Mouse (Mus musculus) cerebellum, adult 9-10 months (tissue): ENCODE data around the gene Tmed4.
"Not testable (repeated sequence)": the region's sequence is repeated elsewhere in the genome, so short reads cannot be mapped to it uniquely, and the experiment has no call there.

Experiments
- DNase-seq: peaks from one replicate; pipeline ENCODE4 v3.0.0; 2022

The Tmed4 gene

DNA sequence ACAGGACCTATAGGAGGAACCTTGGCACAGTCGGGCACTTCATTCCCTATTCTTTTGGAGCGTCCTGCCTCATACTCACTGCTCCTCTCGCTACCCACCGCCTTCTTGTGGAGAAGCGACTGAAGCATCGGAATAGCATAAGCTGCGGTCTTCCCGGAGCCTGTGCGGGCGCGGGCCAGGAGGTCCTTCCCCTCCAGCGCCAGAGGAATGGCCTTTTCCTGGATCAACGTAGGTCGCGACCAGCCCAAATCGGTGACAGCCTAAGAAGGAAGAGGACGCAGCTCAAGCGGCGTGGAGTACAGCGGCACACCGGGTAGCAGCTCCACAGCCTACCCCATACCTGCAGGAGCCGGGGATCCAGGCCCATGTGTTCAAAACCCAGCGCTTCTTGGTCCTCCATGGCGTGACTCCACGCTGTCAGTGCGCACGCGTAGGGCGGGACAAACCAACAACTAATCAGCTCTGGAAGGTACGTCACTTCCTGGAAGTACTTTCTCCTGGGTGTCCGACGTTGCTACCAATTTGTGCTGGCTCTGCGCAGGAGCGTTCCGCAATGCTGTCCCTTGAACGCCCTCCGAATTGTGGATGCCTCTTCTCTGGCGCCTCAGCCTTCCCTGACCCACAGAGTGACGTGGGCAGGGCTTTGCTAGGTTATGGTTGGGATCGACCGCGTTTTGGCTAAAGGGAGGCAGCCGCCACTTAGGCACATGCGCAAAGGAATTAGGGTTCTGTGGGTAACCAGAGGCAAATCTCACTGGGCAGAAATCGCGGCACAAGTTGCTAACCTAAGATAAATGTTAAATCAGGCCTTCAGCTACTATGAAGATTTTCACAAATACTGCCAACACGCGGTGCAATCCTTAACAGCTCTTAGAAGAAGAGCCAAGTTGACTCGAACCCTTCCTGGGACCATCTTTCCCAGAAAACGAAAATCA is 7.1 kb downstream of the Tmed4 start, which contains the start of gene Ddx56:
Gene Ddx56 (minus strand): TSS at position 453 of the 935 bp plus-strand sequence.
- peak; percentile 97 for DNase-seq

DNA sequence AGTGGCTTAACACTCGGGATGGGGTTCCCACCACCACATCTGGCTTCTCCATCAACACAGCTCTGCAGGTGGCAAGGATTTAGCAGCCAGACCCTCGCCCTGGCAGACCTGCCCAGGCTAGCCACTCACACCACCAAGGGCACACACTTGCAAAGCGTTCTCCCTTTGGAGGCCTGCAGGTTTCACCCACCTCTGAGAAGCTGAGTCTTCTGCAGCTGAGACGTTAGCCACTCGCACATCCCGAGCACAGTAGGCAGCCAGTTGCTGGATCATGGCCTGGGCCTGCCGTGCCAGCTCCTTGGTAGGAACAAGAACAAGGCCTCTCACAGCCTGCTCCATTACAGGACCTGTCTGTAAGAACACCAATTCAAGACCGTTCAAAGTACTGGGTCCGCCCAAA is 8.0 kb downstream of the Tmed4 start:
- no peak for DNase-seq

DNA sequence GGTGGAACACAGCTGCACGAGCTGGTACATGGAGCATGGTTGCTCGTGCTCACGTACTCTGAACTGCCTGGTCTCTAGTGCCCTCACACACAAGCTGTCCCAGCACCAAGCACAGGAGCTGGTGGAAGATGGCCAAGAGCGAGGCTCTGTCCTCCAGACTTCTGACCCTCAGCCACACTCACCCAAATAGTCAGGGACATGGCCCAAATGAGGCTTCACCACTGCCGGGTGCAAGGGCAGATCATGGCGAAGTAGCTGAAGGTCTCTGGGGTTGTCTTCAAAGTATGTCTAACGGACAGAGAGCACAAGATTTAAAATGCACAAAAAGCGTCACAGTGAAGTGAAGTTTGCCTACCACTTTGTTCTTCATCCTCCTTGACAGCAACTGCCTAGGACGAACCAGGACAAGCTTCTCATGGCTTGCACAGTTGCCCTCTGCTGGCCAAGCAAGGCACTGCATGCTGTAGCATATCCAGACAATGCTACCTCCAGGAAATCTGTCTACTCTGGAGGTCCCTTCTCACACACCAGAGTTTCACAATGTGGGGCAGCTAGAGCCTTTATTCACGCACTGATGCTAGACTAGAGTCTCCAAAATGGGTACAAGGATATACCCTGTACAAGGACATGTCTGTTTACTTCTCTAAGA is 13.1 kb downstream of the Tmed4 start:
- DNase-seq = peak; percentile 73

DNA sequence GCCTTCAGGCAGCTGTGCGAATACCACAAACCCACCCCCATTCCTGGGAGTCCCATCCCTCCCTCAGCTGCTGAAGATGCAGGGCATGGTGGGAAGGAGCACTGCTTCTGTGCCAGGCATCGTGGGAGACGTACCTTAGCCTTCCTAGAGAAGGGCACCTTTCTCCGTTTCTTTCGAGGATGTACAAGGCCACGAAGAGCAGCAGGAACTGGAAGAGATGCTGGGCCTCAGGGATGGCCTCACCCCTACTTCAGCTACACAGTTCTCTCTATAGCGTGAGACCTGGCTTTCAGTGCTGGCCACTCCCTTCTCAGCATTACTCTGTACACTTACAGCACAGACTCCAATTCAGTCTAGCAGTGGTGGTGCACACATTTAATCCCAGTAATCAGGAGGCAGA is 15.3 kb downstream of the Tmed4 start:
- DNase-seq = no peak

DNA sequence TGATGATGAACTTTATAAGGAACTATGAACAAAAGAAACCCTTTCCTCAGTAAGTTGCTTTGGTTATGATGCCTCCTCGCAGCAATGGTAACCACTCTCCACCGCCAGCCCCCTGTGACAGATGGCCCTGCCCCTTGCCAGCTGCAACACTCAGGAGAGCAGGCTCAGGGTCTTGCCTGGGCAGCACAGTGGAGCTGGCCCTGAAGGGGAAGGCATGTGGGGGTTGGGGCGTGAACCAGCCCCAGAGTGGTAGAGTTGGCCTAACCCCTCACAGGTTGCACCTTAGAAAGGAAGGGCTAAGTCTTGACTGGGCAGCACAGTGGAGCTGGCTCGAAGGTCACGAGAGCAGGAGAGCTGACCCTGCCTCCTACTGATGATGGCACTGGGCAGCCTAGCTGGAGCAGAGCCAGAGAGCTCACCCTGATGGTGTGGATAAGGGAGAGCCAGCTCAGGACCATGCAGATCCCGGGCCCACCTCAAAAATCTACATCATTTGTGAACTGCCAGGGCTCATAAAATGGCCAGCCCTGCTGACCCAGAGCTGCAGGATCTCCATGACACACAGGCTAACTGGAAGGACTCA is 18.1 kb downstream of the Tmed4 start:
- DNase-seq = no peak

DNA sequence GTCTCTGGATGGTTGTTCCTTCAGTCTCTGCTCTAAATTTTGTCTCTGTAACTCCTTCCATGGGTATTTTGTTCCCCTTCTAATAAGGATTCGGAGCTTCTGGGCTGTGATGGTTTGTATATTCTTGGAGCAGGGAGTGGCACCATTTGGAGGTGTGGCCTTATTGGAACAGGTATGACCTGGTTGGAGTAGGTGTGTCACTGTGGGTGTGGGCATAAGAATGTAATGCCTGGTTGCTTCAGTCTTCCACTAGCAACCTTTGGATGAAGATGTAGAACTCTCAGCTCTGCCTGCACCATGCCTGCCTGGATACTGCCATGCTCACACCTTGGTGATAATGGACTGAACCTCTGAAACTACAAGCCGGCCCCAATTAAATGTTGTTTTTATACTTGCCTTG is 20.1 kb downstream of the Tmed4 start:
- DNase-seq = not testable (repeated sequence)

DNA sequence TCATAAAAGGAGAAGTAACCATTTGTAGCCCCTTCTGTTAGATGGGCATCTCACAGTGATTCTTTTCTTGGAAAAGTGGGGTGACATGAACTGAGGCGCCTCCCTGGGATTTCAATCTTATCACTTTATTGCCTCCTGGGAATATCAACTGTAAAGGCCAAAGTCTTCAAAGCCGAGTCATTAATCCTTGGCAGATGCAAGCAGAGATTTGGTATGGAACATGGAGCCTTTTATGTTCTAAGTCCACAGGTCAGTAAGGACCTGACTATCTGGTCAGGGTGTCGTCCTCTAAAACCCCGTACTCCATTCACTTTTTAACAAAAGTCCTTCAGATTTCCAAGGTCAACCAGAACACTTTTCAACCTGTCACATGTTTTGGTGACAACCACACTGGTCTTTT is 21.8 kb downstream of the Tmed4 start:
- no peak for DNase-seq

DNA sequence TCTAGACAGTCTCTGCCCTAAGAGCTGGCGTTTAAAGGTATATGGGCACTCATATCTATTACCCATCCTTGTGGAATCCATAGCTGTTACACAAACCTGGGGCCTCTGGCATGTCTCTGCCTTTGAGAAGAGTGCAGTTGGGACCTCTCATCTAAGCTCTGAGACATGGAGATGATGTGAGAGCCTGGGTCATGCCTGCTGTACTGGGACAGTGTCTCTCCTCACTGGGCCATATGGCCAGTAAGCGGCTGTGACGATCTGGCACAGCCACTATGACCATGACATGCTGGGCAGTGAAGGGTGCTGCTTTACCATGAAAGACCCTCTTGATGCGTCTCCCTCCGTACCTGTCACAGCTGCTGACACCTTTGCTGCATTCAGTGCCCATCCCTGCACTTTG is 22.4 kb downstream of the Tmed4 start:
- no peak for DNase-seq

DNA sequence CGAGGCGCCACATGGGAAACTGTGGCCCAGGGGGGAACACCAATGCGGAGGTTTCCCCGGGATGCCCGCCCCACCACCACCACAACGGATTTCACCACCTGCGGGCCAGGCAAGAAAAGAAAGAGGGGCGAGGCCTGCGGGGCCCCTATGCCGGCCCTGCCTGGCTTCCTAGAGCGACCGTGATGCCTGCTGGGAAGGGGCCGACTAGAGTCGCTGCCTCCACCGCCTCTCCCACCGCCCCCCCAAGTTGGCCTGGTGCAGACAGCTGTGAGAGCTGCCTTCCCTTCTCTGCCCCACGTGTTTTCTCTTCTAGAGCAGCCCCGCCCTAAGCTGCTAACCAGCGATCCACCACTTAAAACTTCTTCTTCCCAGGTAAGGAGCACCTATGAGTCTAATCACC is 30.0 kb downstream of the Tmed4 start:
- DNase-seq = no peak

DNA sequence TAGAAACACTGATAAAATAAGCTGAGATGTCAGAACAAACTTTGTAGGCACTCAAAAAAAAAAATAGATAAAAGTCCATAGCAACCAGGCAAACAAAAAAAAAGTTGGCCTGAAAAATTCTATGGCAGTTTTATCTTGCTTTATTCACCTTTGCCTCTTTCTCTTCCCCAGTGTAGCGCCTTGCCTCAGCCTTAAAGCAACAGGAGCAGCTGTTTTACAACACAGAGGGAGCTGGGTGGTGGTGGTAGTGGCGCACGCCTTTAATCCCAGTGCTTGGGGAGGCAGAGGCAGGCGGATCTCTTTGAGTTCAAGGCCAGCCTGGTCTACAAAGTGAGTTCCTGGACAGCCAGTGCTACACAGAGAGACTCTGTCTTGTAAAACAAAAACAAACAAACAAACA is 41.6 kb downstream of the Tmed4 start:
- DNase-seq = no peak

DNA sequence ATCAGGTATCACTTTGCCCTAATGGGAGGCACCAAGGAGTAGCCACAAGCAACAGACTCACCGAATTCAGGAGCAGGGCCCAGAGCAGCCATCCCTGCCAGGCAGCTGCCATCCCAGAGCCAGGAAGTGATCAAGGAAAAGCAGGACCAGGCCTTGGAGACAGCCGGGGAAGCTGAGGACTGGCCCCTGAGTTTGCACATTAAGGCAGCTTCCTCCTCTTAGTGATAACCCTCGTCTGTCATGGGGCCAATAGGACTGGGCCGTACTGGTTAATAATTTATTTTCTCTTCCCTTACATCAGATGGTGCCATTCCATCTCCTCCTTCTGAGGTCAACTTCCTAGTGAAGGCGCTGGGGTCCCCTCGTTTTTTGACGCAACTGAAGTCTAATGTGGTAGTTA is 44.7 kb downstream of the Tmed4 start, which contains the start of gene Npc1l1:
Gene Npc1l1 (minus strand): TSS at position 132 of the 400 bp plus-strand sequence.
- DNase-seq = no peak

DNA sequence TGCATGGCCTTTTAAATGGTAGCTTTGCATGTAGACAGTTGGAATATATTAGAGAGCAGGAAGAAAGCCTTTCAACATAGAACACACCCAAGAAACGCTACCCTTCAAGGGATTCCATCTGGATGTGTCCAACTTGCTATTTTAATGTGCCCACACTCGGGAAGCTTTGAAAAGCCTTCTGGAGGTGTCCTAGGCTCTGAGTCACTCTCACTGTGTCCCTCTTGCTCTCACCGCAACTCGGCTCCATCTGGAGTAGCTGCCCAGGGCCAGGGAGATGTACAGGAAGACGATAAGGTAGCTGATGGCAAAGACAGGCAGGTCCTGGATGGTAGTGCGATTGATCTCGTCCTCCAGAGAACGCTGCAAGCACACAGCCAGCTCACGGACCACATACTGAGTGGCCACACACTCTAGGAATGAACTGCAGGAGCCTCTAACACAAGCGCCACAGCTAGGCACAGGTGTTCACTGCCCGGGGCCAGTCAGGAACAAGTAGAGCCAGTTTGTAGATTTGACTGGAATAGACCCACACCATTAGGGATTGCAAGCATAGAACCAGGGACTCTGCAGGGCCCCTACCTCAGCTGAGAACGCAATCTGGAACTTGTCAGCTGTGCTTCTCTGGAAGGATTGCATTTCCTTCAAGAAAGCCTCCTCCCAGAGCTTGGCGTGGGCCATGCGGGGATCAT is 50.0 kb downstream of the Tmed4 start:
- no peak for DNase-seq

DNA sequence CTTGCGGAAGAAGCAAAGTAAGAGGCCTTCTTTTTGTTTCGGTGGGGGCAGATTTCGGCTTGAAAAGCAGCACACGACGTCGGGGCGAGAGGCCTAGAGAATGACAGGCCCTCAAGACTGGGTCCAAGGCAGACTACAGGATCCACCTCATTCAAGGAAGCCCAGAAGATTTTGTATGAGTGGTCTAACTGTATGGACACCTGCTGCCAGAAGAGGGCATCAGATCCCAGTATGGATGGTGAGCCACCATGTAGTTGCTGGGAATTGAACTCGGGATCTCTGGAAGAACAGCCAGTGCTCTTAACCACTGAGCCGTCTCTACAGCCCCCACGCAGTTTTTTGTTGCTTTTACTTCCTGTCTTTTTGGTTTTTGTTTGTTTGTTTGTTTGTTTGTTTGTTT is 52.5 kb downstream of the Tmed4 start:
- DNase-seq = no peak
